Mouse (Mus musculus) liver, postnatal 0 days (tissue): ENCODE measurements around the gene Frmd6. TPM values are rescaled to one million over a fixed set of nuclear protein-coding genes. Genes with fewer than 3 reads are reported as not detected.

Experiments
- ATAC-seq: fragments of 200-750 bp; cut with Nextera tagmentation; 2 replicates; pipeline ENCODE4 v1.8.0; 2017; ENCODE audit warnings: mild to moderate bottlenecking, moderate library complexity
- DNase-seq: peaks from one replicate; pipeline ENCODE4 v3.0.0-alpha.2; 2016
- H3K27ac ChIP-seq: fragments of 300-500 bp; sonication (generic); 2 replicates; pipeline ENCODE4 v1.5.1; 2014; ENCODE audit warnings: antibody characterized with exemption, moderate library complexity, mild to moderate bottlenecking, low read depth
- H3K27me3 ChIP-seq: fragments of 300-500 bp; sonication (generic); 2 replicates; pipeline ENCODE4 v1.6.1; 2014; ENCODE audit warnings: low read length, control low read depth, mixed read lengths; ENCODE audit not compliant: insufficient read depth
- H3K36me3 ChIP-seq: fragments of 300-500 bp; sonication (generic); replicated peaks from 2 replicates; pipeline ENCODE4 v1.6.1; 2014; ENCODE audit warnings: mild to moderate bottlenecking, control low read depth, low read length, moderate library complexity, mixed read lengths; ENCODE audit not compliant: insufficient read depth
- H3K4me1 ChIP-seq: fragments of 300-500 bp; sonication (generic); 2 replicates; pipeline ENCODE4 v1.6.1; 2014; ENCODE audit warnings: antibody characterized with exemption, mild to moderate bottlenecking, control low read depth; ENCODE audit not compliant: insufficient read depth
- H3K4me2 ChIP-seq: fragments of 300-500 bp; sonication (generic); 2 replicates; pipeline ENCODE4 v1.6.1; 2014; ENCODE audit warnings: low read depth, mild to moderate bottlenecking, low read length, moderate library complexity, mixed read lengths
- H3K4me3 ChIP-seq: fragments of 300-500 bp; sonication (generic); 2 replicates; pipeline ENCODE4 v1.5.1; 2014; ENCODE audit warnings: low read depth, low read length
- H3K9ac ChIP-seq: fragments of 300-500 bp; sonication (generic); replicated peaks from 2 replicates; pipeline ENCODE4 v1.6.1; 2014; ENCODE audit warnings: mild to moderate bottlenecking, moderate library complexity
- H3K9me3 ChIP-seq: fragments of 300-500 bp; sonication (generic); 2 replicates; pipeline ENCODE4 v1.6.1; 2016; ENCODE audit warnings: mild to moderate bottlenecking, control low read depth, low read length, mixed read lengths
- CTCF ChIP-seq: sonication (generic); IDR thresholded peaks from 2 replicates; pipeline ENCODE4 v1.5.1; 2016; ENCODE audit warnings: antibody characterized with exemption, low read depth
- EP300 ChIP-seq: IDR thresholded peaks from 2 replicates; pipeline ENCODE4 v1.6.1; 2016; ENCODE audit warnings: antibody characterized with exemption, low read depth, mild to moderate bottlenecking
- WGBS: fragments of 180-500 bp; shearing (Covaris S2); extraction: QIAGEN DNeasy Blood & Tissue Kit; methylation state at CpG from one replicate; pipeline ENCODE4 v1.1.7; 2014; ENCODE audit not compliant: insufficient replicate concordance; 5-methylcytosine and 5-hydroxymethylcytosine counted together
- polyA plus RNA-seq: library from polyadenylated mRNA; unstranded; fragments of >200 nt; fragmentation: Nextera tagmentation; extraction: Ambion mirVana; gene quantifications from 2 replicates; pipeline ENCODE4 v1.2.1, GENCODE M21; 2015

The Frmd6 gene
- polyA plus RNA-seq, 1 experiment from 2014 or later: 2.0 TPM

GRCm38 (mm10) chr12:70884113-70884512, 58.8 kb downstream of the Frmd6 start:
- Histone ChIP-seq H3K4me3 (no peak overlapping the region), H3K4me1 (no peaks in the 10 kb centered on the region), H3K9me3 (no peaks in the 10 kb centered on the region), H3K9ac (no peak overlapping the region), H3K4me2 (no peak overlapping the region), H3K27me3 (no peaks in the 10 kb centered on the region), H3K36me3 (peaks cover 11% of the 10 kb centered on the region; the same call in 1 of the 2 replicates), H3K27ac (no peak overlapping the region)
- DNase-seq: no peak
- no peak for ATAC-seq
- TF ChIP-seq CTCF: no peak
- TF ChIP-seq EP300: no peak
- 79% methylated on average over 7 of the region's 7 CpGs for WGBS

GRCm38 (mm10) chr12:70884973-70885372, 59.7 kb downstream of the Frmd6 start:
- Histone ChIP-seq H3K9ac (no peak overlapping the region), H3K4me2 (no peak overlapping the region), H3K27me3 (no peaks in the 10 kb centered on the region), H3K4me1 (no peaks in the 10 kb centered on the region), H3K36me3 (peaks cover 4% of the 10 kb centered on the region; the same call in 1 of the 2 replicates), H3K4me3 (no peak overlapping the region), H3K27ac (no peak overlapping the region), H3K9me3 (no peaks in the 10 kb centered on the region)
- DNase-seq (no peak), ATAC-seq (no peak)
- TF ChIP-seq EP300 (no peak), CTCF (no peak)
- WGBS: 77% methylated on average over 6 of the region's 6 CpGs

- Histone ChIP-seq H3K4me3 (no peak overlapping the region), H3K27ac (no peak overlapping the region), H3K9me3 (no peaks in the 10 kb centered on the region), H3K9ac (no peak overlapping the region), H3K4me2 (no peak overlapping the region), H3K36me3 (peaks cover 3% of the 10 kb centered on the region), H3K4me1 (no peaks in the 10 kb centered on the region), H3K27me3 (no peaks in the 10 kb centered on the region)
- TF ChIP-seq EP300 (no peak), CTCF (no peak)
- DNase-seq (no peak), ATAC-seq (no peak)
- WGBS: 38% methylated on average over 10 of the region's 10 CpGs
These were observed 60.3 kb downstream of the Frmd6 start for GRCm38 (mm10) chr12:70885576-70885975.

- Histone ChIP-seq H3K4me1 (no peaks in the 10 kb centered on the region), H3K4me3 (no peak overlapping the region), H3K4me2 (no peak overlapping the region), H3K36me3 (peaks cover 12% of the 10 kb centered on the region), H3K9ac (no peak overlapping the region), H3K27ac (no peak overlapping the region), H3K27me3 (no peaks in the 10 kb centered on the region), H3K9me3 (no peaks in the 10 kb centered on the region)
- WGBS: 76% methylated on average over 5 of the region's 5 CpGs
- DNase-seq: no peak
- TF ChIP-seq CTCF: no peak
- TF ChIP-seq EP300: no peak
- no peak for ATAC-seq
These were observed 65.1 kb downstream of the Frmd6 start for GRCm38 (mm10) chr12:70890405-70890804.

GRCm38 (mm10) chr12:70890874-70891470, 65.7 kb downstream of the Frmd6 start:
- Histone ChIP-seq H3K36me3 (peaks cover 12% of the 10 kb centered on the region), H3K27ac (no peak overlapping the region), H3K27me3 (no peaks in the 10 kb centered on the region), H3K4me2 (no peak overlapping the region), H3K4me1 (no peaks in the 10 kb centered on the region), H3K9me3 (no peaks in the 10 kb centered on the region), H3K9ac (no peak overlapping the region), H3K4me3 (no peak overlapping the region)
- 81% methylated on average over 8 of the region's 8 CpGs for WGBS
- no peak for TF ChIP-seq CTCF
- no peak for TF ChIP-seq EP300
- no peak for DNase-seq
- no peak for ATAC-seq

- no peak overlapping the region for H3K4me3 ChIP-seq
- no peak overlapping the region for H3K9ac ChIP-seq
- 82% methylated on average over 7 of the region's 7 CpGs for WGBS
- no peak for TF ChIP-seq EP300
- TF ChIP-seq CTCF: no peak
- H3K36me3 ChIP-seq: peaks cover 15% of the 10 kb centered on the region
- DNase-seq: no peak
- H3K4me2 ChIP-seq: no peak overlapping the region
- no peaks in the 10 kb centered on the region for H3K9me3 ChIP-seq
- no peaks in the 10 kb centered on the region for H3K4me1 ChIP-seq
- H3K27ac ChIP-seq: no peak overlapping the region
- ATAC-seq: no peak
- H3K27me3 ChIP-seq: no peaks in the 10 kb centered on the region
These were observed 70.0 kb downstream of the Frmd6 start for GRCm38 (mm10) chr12:70895275-70895674.
